Mouse (Mus musculus): ENCODE data around the gene Hhipl2.

Gene Hhipl2

GRCm38 (mm10) chr1:183434918-183435317 lies 16.9 kb downstream of the Hhipl2 start:
- ChIA-PET POLR2A (interaction anchor here in 1 of 4 experiments (1.2 kb wide), 1 partner anchor 78 kb away, joined by 4 read pairs; no protein-coding TSS in a partner anchor), CTCF (interaction anchor here in 1 of 4 experiments (0.6 kb wide), 1 partner anchor 198 kb away, joined by 3 read pairs; no protein-coding TSS in a partner anchor)

- ChIA-PET CTCF (interaction anchor here (0.5 to 4.5 kb wide), 18 partner anchors 9 to 1176 kb away, joined by 3 to 32 read pairs (median 3); no protein-coding TSS in a partner anchor), POLR2A (interaction anchor here in 2 of 4 experiments (0.6 to 1.6 kb wide), 3 partner anchors 25 to 89 kb away, joined by 3 to 5 read pairs (median 3); no protein-coding TSS in a partner anchor)
Observed at GRCm38 (mm10) chr1:183439036-183439435, 21.0 kb downstream of the Hhipl2 start.

- ChIA-PET CTCF (interaction anchor here (0.5 to 4.5 kb wide), 40 partner anchors 9 to 1366 kb away, joined by 3 to 32 read pairs (median 3); partner anchors contain the start of gene Hlx (in 1 of the 4)), POLR2A (interaction anchor here in 1 of 4 experiments (0.6 kb wide), 1 partner anchor 537 kb away, joined by 3 read pairs; no protein-coding TSS in a partner anchor)
Observed at GRCm38 (mm10) chr1:183442015-183442774, 24.2 kb downstream of the Hhipl2 start.

- ChIA-PET POLR2A (interaction anchor here in 1 of 4 experiments (0.7 kb wide), 1 partner anchor 215 kb away, joined by 7 read pairs; no protein-coding TSS in a partner anchor), CTCF (interaction anchor here in 1 of 4 experiments (1.0 kb wide), 1 partner anchor 12 kb away, joined by 3 read pairs; no protein-coding TSS in a partner anchor)
Observed at GRCm38 (mm10) chr1:183453066-183453465, 35.1 kb downstream of the Hhipl2 start.

Data from embryonic stem cell, embryonic (primary cell).